Mouse (Mus musculus): ENCODE measurements around the gene Plod1. TPM values are rescaled to one million over a fixed set of nuclear protein-coding genes. Genes with fewer than 3 reads are reported as not detected.

The Plod1 gene
- polyA plus RNA-seq, 1 experiment = not detected

DNA sequence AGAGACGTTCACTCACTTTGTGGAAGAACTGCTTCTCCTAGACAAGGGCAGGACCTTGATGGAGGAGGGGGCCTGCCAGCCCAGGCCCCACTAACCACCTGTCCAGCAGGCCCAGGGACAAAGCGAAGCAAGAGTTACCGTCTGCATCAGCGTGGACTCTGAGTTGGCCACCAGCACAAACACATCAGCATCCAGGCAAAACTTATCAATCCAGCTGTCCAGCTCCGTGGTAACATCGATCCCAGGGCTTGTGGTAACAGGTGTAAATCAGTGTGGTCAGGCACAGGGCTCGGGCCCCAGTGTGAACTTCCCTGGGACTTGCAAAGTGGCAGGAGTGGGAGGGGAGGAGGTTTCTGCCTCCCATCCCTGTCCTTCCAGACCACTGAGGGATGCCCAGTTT, 49.3 kb downstream of the Plod1 start:
- H3K4me1 ChIP-seq (ENCODE audit: control insufficient read depth, insufficient read depth, low read length) = peaks cover 4% of the 10 kb centered on the region; the same call in 1 of the 2 replicates
- no peak for TF ChIP-seq POLR2A (IDR thresholded peaks at IDR 0.05; ENCODE audit: insufficient read depth, low read depth, low read length)
- no peak for TF ChIP-seq CTCF (IDR thresholded peaks at IDR 0.05; ENCODE audit: insufficient read depth, low read depth, low read length)
- no peak overlapping the region for H3K4me3 ChIP-seq (ENCODE audit: insufficient read depth, low read depth, low read length)
- WGBS = 91% methylated on average over 7 of the region's 7 CpGs
- H3K27ac ChIP-seq (ENCODE audit: insufficient read depth, low read depth, low read length) = no peak overlapping the region

DNA sequence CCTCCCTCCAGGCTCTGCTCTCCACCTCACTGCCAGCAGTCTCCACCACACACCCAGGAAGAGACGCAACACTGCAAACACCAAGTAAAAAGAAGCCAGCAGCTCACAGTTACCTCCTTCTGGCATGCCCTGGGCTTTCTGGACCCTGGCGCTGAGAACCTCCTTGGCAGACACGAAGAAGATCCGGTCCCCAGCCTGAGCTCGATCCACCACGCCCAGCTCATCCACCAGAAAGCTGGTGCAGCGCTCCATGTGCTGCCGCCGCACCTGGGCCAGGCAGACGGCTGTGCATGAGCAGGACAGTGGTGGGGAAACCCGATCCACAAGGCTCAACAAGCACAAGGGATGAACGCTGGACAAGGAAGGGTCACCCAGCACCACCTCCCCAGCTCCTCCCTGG, 50.4 kb downstream of the Plod1 start:
- Histone ChIP-seq H3K27ac (ENCODE audit: insufficient read depth, low read depth, low read length) (no peak overlapping the region), H3K4me3 (ENCODE audit: insufficient read depth, low read depth, low read length) (no peak overlapping the region), H3K4me1 (ENCODE audit: control insufficient read depth, insufficient read depth, low read length) (peaks cover 4% of the 10 kb centered on the region; the same call in 1 of the 2 replicates)
- 91% methylated on average over 12 of the region's 12 CpGs for whole genome bisulfite sequencing
- TF ChIP-seq POLR2A (IDR thresholded peaks at IDR 0.05; ENCODE audit: insufficient read depth, low read depth, low read length) = no peak
- TF ChIP-seq CTCF (IDR thresholded peaks at IDR 0.05; ENCODE audit: insufficient read depth, low read depth, low read length) = no peak

DNA sequence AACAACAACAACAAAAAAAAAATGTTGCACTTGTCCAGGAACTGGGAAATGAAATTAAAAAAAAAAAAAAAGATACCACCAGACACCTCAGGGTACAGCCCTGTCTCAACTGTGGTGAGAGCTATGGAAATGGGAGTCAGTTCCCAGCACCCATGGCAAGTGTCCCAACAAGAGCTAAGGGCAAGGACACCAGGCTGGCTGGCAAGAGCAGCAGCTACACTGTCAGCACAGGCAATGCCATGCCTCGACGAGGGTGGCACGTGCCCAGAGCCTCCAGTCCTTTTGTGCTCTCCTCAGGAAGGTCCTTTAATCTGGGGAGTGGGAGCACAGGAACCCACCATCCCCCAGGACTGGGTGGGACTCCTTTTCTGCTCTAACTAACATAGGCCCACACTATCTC, 52.4 kb downstream of the Plod1 start:
- TF ChIP-seq POLR2A (IDR thresholded peaks at IDR 0.05; ENCODE audit: insufficient read depth, low read depth, low read length) = no peak
- TF ChIP-seq CTCF (IDR thresholded peaks at IDR 0.05; ENCODE audit: insufficient read depth, low read depth, low read length) = no peak
- H3K4me1 ChIP-seq (ENCODE audit: control insufficient read depth, insufficient read depth, low read length) = no peaks in the 10 kb centered on the region
- WGBS = 78% methylated on average over 3 of the region's 3 CpGs

DNA sequence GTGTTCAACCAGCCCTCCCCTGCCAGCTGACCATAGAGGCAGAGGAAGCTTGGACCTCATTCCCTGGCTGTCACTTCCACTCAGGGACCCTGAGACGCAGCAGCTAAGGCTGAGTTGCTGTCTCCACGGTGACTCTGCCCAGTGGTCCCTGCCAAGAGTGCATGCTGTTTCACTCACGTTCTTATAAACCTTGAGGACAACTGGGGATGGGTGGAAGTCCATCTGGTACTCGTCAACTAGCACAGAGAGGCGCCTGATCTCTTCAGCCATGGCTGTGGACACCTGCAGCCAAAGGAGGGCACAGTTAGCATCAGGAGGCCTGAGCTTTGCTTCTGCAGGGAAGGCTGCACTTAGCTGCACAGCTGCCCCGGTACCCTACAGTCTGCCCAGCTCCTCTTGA, 53.5 kb downstream of the Plod1 start:
- H3K4me3 ChIP-seq (ENCODE audit: insufficient read depth, low read depth, low read length) = no peak overlapping the region
- no peak overlapping the region for H3K27ac ChIP-seq (ENCODE audit: insufficient read depth, low read depth, low read length)
- 67% methylated on average over 6 of the region's 6 CpGs for WGBS
- no peaks in the 10 kb centered on the region for H3K4me1 ChIP-seq (ENCODE audit: control insufficient read depth, insufficient read depth, low read length)
- TF ChIP-seq POLR2A (IDR thresholded peaks at IDR 0.05; ENCODE audit: insufficient read depth, low read depth, low read length) (no peak), CTCF (IDR thresholded peaks at IDR 0.05; ENCODE audit: insufficient read depth, low read depth, low read length) (no peak)

More for the DNA sequence above, 52.4 kb downstream of the Plod1 start:
- Histone ChIP-seq H3K27ac (ENCODE audit: insufficient read depth, low read depth, low read length) (no peak overlapping the region), H3K4me3 (ENCODE audit: insufficient read depth, low read depth, low read length) (no peak overlapping the region)

DNA sequence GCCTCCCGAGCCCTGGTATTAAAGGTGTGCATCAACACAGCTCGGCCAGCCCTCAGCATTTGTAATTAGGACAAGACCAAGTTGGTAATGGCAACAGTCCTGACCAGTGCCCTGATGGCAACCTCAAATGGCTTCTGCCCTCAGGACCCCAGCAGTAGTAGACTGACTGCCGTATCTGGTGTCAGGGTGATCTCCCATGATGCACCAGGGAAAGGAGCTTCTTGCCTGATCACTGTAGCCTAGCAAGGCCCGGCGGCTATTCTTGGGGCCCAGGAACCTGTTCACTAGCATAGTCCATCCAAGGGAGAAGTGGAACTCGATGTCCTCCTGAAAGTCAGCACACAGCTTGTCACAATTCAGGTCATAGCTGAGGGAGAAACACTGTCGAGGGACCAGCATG, 54.8 kb downstream of the Plod1 start:
- TF ChIP-seq POLR2A (IDR thresholded peaks at IDR 0.05; ENCODE audit: insufficient read depth, low read depth, low read length) (no peak), CTCF (IDR thresholded peaks at IDR 0.05; ENCODE audit: insufficient read depth, low read depth, low read length) (no peak)
- Histone ChIP-seq H3K27ac (ENCODE audit: insufficient read depth, low read depth, low read length) (no peak overlapping the region), H3K4me1 (ENCODE audit: control insufficient read depth, insufficient read depth, low read length) (no peaks in the 10 kb centered on the region), H3K4me3 (ENCODE audit: insufficient read depth, low read depth, low read length) (no peak overlapping the region)
- 92% methylated on average over 7 of the region's 7 CpGs for WGBS

DNA sequence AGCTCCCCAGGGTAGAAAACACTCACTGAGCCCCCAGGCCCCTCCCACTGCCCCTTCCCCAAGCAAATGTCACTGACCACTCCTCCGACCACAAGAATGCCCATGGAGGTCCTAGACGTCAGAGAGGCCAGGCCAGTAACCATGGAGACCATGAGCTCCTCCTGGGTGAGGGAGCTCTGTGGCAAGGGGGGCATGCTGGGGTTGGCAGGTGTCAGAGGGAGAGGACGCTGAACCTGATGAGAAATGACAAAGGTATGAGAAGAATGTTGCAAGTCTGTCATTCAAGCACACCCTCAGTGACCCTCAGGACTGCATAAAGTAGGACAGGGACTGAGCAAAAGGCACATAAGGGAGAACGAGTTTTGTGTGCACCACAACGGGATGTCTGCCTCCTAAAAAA, 56.7 kb downstream of the Plod1 start:
- H3K4me3 ChIP-seq (ENCODE audit: insufficient read depth, low read depth, low read length) = no peak overlapping the region
- no peak overlapping the region for H3K27ac ChIP-seq (ENCODE audit: insufficient read depth, low read depth, low read length)
- TF ChIP-seq POLR2A (IDR thresholded peaks at IDR 0.05; ENCODE audit: insufficient read depth, low read depth, low read length) = no peak
- no peak for TF ChIP-seq CTCF (IDR thresholded peaks at IDR 0.05; ENCODE audit: insufficient read depth, low read depth, low read length)
- WGBS = 64% methylated on average over 5 of the region's 5 CpGs
- H3K4me1 ChIP-seq (ENCODE audit: control insufficient read depth, insufficient read depth, low read length) = no peaks in the 10 kb centered on the region

DNA sequence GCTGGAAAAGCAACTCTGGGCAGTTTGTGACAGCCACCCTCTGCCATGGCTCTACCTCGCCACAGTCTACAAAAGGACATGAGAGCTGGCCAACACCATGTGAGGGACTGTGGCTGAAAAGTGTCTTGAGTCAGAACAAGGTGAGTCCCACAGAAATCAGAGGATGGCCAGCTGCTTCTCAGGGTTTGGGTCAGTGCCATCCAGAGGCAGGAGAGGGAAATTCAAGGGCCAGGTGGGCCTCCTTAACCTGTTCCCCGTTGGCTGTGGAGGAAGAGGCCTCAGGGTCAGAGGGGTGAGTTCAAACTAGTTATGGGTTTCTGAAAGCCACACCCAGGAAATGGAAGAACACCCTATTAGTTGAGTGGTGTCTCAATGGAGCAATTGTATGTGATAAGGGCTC, 57.1 kb downstream of the Plod1 start:
- Histone ChIP-seq H3K4me3 (ENCODE audit: insufficient read depth, low read depth, low read length) (no peak overlapping the region), H3K27ac (ENCODE audit: insufficient read depth, low read depth, low read length) (no peak overlapping the region), H3K4me1 (ENCODE audit: control insufficient read depth, insufficient read depth, low read length) (no peaks in the 10 kb centered on the region)
- 76% methylated on average over 2 of the region's 2 CpGs for WGBS
- TF ChIP-seq CTCF (IDR thresholded peaks at IDR 0.05; ENCODE audit: insufficient read depth, low read depth, low read length) (no peak), POLR2A (IDR thresholded peaks at IDR 0.05; ENCODE audit: insufficient read depth, low read depth, low read length) (no peak)

DNA sequence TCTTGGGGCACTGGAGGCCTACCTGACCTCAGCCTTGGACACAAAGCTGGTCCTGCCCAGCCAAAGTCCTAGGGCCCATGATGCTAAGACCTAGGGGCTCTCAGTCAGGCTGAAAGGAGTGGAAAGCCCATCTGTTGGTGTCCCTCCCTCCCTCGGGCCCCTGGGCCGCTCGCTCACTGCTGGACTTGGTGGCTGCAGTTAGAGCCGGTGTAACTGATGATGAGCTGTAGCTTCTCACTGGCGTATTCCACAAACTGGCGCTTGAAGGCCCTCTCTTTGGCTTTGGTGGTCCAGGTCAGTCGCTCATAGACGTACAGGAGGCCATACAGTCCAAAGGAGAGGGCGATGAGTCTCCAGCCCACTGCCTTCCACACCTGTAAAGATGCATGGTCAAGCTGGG, 58.0 kb downstream of the Plod1 start:
- no peak overlapping the region for H3K27ac ChIP-seq (ENCODE audit: insufficient read depth, low read depth, low read length)
- no peak overlapping the region for H3K4me3 ChIP-seq (ENCODE audit: insufficient read depth, low read depth, low read length)
- 94% methylated on average over 9 of the region's 9 CpGs for WGBS
- TF ChIP-seq CTCF (IDR thresholded peaks at IDR 0.05; ENCODE audit: insufficient read depth, low read depth, low read length) = no peak
- no peak for TF ChIP-seq POLR2A (IDR thresholded peaks at IDR 0.05; ENCODE audit: insufficient read depth, low read depth, low read length)
- no peaks in the 10 kb centered on the region for H3K4me1 ChIP-seq (ENCODE audit: control insufficient read depth, insufficient read depth, low read length)

DNA sequence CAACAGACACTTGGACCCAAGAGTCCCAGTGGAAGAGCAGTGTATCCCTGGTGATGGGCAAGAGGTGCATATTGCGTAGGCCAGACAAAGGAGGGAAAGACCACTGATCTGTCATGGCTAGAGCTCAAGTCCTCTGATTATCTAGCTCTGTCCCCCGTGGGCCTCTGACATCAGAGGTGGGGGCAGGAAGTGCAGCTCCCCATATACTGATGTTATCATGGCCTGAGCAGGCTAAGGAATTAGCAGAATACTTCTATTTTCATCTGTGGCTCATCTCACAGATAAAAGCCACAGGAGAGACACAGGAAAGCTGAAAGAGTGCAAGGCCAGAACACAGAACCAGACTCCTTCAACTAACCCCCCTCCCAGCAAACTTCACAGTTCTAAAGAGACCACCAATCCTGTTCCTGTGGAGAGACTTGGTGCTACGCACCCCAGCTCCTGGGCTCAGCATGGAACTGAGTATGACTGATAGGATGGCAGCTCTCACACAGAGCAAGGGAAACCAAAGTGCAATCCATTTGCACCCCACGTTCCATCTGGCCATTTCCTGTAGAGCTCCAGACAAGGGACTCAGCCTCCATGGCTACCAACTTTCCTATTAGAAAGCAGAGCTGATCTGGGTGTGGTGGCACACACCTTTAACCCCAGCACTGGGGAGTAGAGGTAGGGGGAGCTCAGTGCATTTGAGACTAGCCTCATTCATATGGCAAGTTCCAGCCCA, 60.6 kb downstream of the Plod1 start:
- Histone ChIP-seq H3K27ac (ENCODE audit: insufficient read depth, low read depth, low read length) (no peak overlapping the region), H3K4me1 (ENCODE audit: control insufficient read depth, insufficient read depth, low read length) (no peaks in the 10 kb centered on the region), H3K4me3 (ENCODE audit: insufficient read depth, low read depth, low read length) (no peak overlapping the region)
- 86% methylated on average over 4 of the region's 4 CpGs for WGBS
- TF ChIP-seq POLR2A (IDR thresholded peaks at IDR 0.05; ENCODE audit: insufficient read depth, low read depth, low read length) (no peak), CTCF (IDR thresholded peaks at IDR 0.05; ENCODE audit: insufficient read depth, low read depth, low read length) (no peak)

Data from olfactory bulb, adult 2 months (tissue).